Mouse (Mus musculus) heart, postnatal 0 days (tissue): ENCODE results near the gene Lamb1.

Source experiments
- CTCF ChIP-seq: IDR thresholded peaks from 2 replicates; pipeline ENCODE4 v1.5.1; 2016; ENCODE audit warnings: antibody characterized with exemption, control low read depth, low read depth
- EP300 ChIP-seq: IDR thresholded peaks from 2 replicates; pipeline ENCODE4 v1.6.1; 2016; ENCODE audit warnings: antibody characterized with exemption, low read depth

DNA sequence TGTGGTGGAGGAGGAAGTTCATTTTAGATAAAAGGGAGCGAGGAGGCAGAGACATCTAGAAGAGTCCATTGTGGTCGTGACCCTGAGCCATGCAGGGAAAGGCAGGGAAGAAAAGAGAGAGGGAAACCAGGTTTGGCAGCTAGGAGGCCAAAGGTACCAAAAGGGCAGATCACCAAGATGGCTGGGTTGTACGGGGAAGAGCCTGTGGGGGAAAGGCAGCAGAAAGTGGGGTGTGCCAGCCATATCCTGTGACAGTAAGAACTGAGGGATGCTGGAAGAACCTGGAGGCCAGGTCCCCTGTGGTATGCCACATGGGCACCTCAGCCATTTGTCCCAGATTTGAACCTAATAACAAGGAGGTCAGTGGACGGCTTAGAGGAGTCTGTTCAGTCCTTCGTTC is 47.2 kb downstream of the Lamb1 start:
- no peak for TF ChIP-seq CTCF
- no peak for TF ChIP-seq EP300
